Mouse (Mus musculus) thymus, postnatal 10 days (tissue): ENCODE measurements at regions not wholly inside any gene's neighbourhood (a gene's known extent, or its start where the extent isn't known, plus 50 kb on each side); places are given as distances from the start of the nearest gene placed in this dataset.

Experiments
- DNase-seq, 2 experiments: peaks; one replicate each; pipeline ENCODE4 v3.0.0; 2021; ENCODE audit warnings: low spot score in 2 of 2

GRCm38 (mm10) chr8:7808395-7808794 is 852.6 kb downstream of the Efnb2 start:
- DNase-seq, result no peak

DNA sequence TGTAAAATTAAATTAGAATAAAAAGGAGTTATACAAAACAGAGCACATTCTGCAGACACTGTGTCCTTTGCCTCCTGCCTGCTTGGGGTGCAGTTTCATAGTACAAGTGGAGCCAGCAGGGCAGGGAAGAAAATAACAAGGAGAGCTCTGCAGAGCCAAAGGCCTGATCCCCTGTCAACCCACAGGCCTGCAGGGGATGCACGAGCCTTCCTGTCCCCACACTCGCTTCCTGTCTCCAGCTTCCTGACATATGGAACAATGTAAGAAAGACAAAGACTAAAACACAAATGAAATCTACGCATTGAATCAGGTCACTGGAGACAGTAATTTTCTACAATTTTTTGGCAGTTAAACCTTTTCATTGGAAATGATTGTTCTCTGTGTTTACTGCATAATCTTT is 861.8 kb downstream of the Efnb2 start:
- no peak for DNase-seq

GRCm38 (mm10) chr8:7796156-7796555 is 864.9 kb downstream of the Efnb2 start:
- DNase-seq, result no peak

- no peak for DNase-seq
Measured at GRCm38 (mm10) chr8:7763820-7764219, 897.2 kb downstream of the Efnb2 start.

DNA sequence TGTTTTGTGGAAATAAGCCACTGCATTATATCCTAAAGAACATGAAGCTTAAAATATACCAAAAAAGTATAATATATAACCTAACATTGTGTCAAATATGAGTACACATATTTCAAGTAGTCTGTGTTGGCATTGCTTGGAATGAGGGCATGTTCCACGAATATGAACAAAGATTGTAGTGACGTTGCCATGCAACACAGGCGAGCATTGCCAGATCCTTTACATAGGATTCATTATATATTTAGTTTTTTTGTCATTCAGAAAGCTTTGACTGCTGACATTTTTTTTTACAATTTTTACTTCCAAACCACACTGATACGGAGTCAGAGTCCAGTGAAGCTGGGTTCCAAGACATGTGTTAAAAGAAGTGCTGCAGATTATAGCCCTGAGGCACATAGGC is 900.1 kb downstream of the Efnb2 start:
- DNase-seq, result no peak

- no peak for DNase-seq
Measured at GRCm38 (mm10) chr8:7732726-7733125, 928.3 kb downstream of the Efnb2 start.

- no peak for DNase-seq
Measured at GRCm38 (mm10) chr8:7721880-7722279, 939.2 kb downstream of the Efnb2 start.

DNA sequence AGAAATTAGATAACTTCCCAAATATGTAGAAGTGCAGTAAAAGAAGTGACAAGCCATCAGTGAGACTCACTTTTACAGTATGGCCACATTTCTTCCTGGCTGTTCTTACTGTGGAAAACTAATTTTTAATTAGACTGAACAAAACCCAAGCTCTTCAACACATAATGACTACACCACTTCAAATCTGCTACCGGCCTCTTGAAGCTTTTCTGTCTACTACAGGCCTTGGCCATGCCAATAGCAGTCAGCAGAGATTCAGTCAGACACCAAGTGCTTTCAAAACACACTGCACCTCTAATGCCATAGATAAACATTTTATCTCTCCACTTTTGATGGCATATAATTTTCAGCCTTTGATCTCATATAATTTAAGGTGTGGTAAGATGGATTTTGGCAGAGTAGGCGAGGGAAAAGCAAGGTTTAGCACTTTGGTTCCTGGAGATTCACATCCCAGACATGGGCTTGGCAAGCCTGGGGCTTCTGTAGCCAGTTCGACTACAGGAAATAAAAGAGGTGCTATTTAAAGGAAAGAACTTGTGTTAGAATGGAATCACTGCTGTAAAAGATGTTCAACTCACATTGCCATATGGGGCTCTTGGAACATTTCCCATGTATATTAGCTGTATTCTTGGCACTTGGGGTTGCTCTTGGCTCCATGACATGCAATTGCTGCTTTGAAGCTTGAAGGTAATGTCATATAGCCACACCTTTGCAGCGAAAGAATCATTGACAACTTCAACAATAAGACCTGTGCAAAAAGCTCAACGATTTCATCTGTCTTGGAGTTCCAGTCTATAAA is 941.9 kb downstream of the Efnb2 start:
- no peak for DNase-seq

- DNase-seq, result no peak
Measured at GRCm38 (mm10) chr8:7710764-7711163, 950.3 kb downstream of the Efnb2 start.

DNA sequence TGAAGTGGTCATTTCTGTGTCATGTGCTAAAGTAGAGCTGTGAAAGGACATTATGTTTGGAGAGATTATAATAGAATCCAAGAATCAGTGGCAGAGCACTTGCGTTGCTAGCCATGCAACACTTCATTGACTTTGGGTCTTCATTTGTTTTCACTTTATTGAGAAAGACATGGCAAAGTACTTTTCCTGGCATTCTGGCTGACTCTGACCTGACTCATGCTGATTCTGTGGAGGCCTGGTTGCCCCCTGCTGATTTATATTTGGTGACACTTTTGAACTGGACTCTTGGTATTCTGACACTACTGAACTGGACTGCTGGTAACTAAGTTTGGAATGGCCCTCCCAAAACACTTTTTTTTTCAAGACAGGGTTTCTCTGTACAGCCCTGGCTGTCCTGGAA is 951.6 kb downstream of the Efnb2 start:
- DNase-seq, result no peak

- DNase-seq, result no peak
Measured at GRCm38 (mm10) chr8:7691355-7691996, 969.6 kb downstream of the Efnb2 start.

GRCm38 (mm10) chr8:7653804-7654203 is 1007.2 kb downstream of the Efnb2 start:
- no peak for DNase-seq
